Mouse (Mus musculus) adrenal gland, adult 8-10 months (tissue): ENCODE data around the gene Slc9c1. TPM values are rescaled to one million over a fixed set of nuclear protein-coding genes. Genes with fewer than 3 reads are reported as not detected.
"Not testable (repeated sequence)": the region's sequence is repeated elsewhere in the genome, so short reads cannot be mapped to it uniquely, and the experiment has no call there.

Experiments
- DNase-seq: peaks from one replicate; pipeline ENCODE4 v3.0.0; 2022
- total RNA-seq, 4 experiments: library from RNA; stranded (reverse); gene quantifications; 2 replicates each; pipeline ENCODE4 v1.2.4; 2022

The Slc9c1 gene
- not detected for total RNA-seq

GRCm38 (mm10) chr16:45535009-45535408 is at the start of gene Slc9c1:
TSS of gene Slc9c1 (plus strand) at chr16:45535309.
- DNase-seq = no peak

- DNase-seq = no peak
Observed at GRCm38 (mm10) chr16:45492927-45493326, 42.2 kb upstream of the Slc9c1 start, which contains the start of gene Gm609. TSS of gene Gm609 (minus strand) at chr16:45492969.

GRCm38 (mm10) chr16:45495326-45495725 is 39.8 kb upstream of the Slc9c1 start:
- DNase-seq = no peak

- no peak for DNase-seq
Observed at GRCm38 (mm10) chr16:45525551-45525950, 9.6 kb upstream of the Slc9c1 start.

- DNase-seq = no peak
Observed at GRCm38 (mm10) chr16:45531950-45532349, 3.2 kb upstream of the Slc9c1 start, which contains the start of gene Gm17783. TSS of gene Gm17783 (minus strand) at chr16:45532050.

- not testable (repeated sequence) for DNase-seq
Observed at GRCm38 (mm10) chr16:45538342-45538741, 3.2 kb downstream of the Slc9c1 start.

- DNase-seq = no peak
Observed at GRCm38 (mm10) chr16:45542108-45542507, 7.0 kb downstream of the Slc9c1 start.

GRCm38 (mm10) chr16:45544341-45544740 is 9.2 kb downstream of the Slc9c1 start:
- no peak for DNase-seq

GRCm38 (mm10) chr16:45547982-45548381 is 12.9 kb downstream of the Slc9c1 start:
- no peak for DNase-seq

- DNase-seq = no peak
Observed at GRCm38 (mm10) chr16:45551579-45551978, 16.5 kb downstream of the Slc9c1 start.

- DNase-seq = no peak
Observed at GRCm38 (mm10) chr16:45561747-45562146, 26.6 kb downstream of the Slc9c1 start.

- no peak for DNase-seq
Observed at GRCm38 (mm10) chr16:45572307-45572706, 37.2 kb downstream of the Slc9c1 start.

GRCm38 (mm10) chr16:45579883-45580282 is 44.8 kb downstream of the Slc9c1 start:
- DNase-seq = no peak

- DNase-seq = no peak
Observed at GRCm38 (mm10) chr16:45582512-45582911, 47.4 kb downstream of the Slc9c1 start.

GRCm38 (mm10) chr16:45593656-45594055 is 58.5 kb downstream of the Slc9c1 start:
- DNase-seq = no peak

- DNase-seq = no peak
Observed at GRCm38 (mm10) chr16:45595494-45595893, 60.4 kb downstream of the Slc9c1 start.

GRCm38 (mm10) chr16:45608481-45608954 is 73.4 kb downstream of the Slc9c1 start:
- no peak for DNase-seq

GRCm38 (mm10) chr16:45609300-45609699 is 74.2 kb downstream of the Slc9c1 start:
- DNase-seq = no peak

- DNase-seq = no peak
Observed at GRCm38 (mm10) chr16:45610267-45610666, 75.2 kb downstream of the Slc9c1 start, which contains the start of gene Gcsam. TSS of gene Gcsam (plus strand) at chr16:45610380.

GRCm38 (mm10) chr16:45613247-45613646 is 78.1 kb downstream of the Slc9c1 start:
- DNase-seq = no peak

- DNase-seq = no peak
Observed at GRCm38 (mm10) chr16:45615944-45616343, 80.8 kb downstream of the Slc9c1 start.

GRCm38 (mm10) chr16:45619751-45620375 is 84.8 kb downstream of the Slc9c1 start:
- no peak for DNase-seq

GRCm38 (mm10) chr16:45623230-45623629 is 88.1 kb downstream of the Slc9c1 start:
- no peak for DNase-seq

GRCm38 (mm10) chr16:45624791-45625190 is 89.7 kb downstream of the Slc9c1 start:
- DNase-seq = no peak
